In the genomic region with DNA sequence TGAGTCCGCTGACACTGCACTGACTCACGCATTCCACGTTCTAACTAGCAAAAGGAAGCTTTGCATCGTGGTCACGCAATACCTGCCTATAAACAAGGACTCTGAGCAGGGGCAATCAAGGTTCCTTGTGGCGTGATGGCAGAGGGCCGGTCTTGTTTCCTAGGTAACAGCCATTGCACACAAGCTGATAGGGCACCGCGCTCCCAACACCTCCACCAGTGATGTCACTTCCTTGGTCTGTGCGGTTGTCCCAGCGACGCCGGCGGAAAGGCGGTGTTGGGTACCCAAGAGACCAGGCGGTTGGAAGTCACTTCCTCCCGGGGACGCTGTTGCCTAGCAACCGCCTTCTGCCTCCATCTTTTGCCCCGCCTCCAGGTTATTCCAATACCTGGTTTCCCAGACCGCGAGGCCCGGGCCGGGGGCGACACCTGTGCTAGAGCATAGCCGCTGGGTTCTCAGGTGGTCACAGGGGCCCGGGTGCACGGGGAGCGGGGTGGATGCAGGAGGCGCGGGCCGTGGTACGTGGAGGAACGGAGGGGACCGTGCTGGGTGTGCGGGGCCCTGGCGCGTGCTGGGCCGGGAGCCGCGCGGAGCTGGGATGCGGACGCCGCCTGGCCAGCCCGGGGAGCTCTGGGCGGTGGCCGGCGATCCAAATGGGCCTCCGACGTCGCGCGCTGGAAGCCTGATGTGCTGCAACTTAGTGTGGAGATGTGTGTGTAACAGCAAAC, we compare ENCODE assay signal across 8 mouse cellular contexts. TPM values are rescaled to one million over a fixed set of nuclear protein-coding genes. Genes with fewer than 3 reads are reported as not detected.
DNase-seq lines count a peak whose midpoint lies in the region; ATAC-seq lines count a peak whose summit lies in the region.

A gene (plus strand): TSS at position 248 of the 728 bp plus-strand sequence.

- peak; percentile 100 for ATAC-seq in forebrain, embryonic 12.5 days (ENCODE audit: low FRiP score)
- ATAC-seq in heart, embryonic 16.5 days (replicated peaks; ENCODE audit: extremely low read depth, insufficient read depth, low FRiP score): peak; percentile 100
- ATAC-seq in liver, embryonic 13.5 days (ENCODE audit: low read depth): peak; percentile 96
- ATAC-seq in stomach, embryonic 14.5 days (ENCODE audit: insufficient number of reproducible peaks, insufficient read depth, low FRiP score, low read depth): peak; percentile 100

- peak within 1 kb of the TSS; percentile 80 for H3K27ac ChIP-seq in forebrain, embryonic 12.5 days
- no peak within 1 kb of the TSS; the same call in 1 of the 2 replicates for H3K27ac ChIP-seq in heart, embryonic 16.5 days (ENCODE audit: low read length)
- H3K27ac ChIP-seq in liver, embryonic 13.5 days: no peak within 1 kb of the TSS
- H3K27ac ChIP-seq in stomach, embryonic 14.5 days (ENCODE audit: low read length): peak within 1 kb of the TSS; percentile 21; the same call in 1 of the 2 replicates

- peak within 1 kb of the TSS; percentile 84 for H3K4me3 ChIP-seq in forebrain, embryonic 12.5 days (replicated peaks)
- H3K4me3 ChIP-seq in heart, embryonic 16.5 days (ENCODE audit: low read length): peak within 1 kb of the TSS; percentile 77
- H3K4me3 ChIP-seq in liver, embryonic 13.5 days (replicated peaks): peak within 1 kb of the TSS; percentile 56
- peak within 1 kb of the TSS; percentile 69 for H3K4me3 ChIP-seq in stomach, embryonic 14.5 days (ENCODE audit: low read depth, low read length)

- no peaks in the 10 kb centered on the region for H3K9me3 ChIP-seq in forebrain, embryonic 12.5 days
- H3K9me3 ChIP-seq in heart, embryonic 16.5 days (replicated peaks; ENCODE audit: control insufficient read depth, low read length): no peaks in the 10 kb centered on the region
- no peaks in the 10 kb centered on the region for H3K9me3 ChIP-seq in liver, embryonic 13.5 days (replicated peaks)
- H3K9me3 ChIP-seq in stomach, embryonic 14.5 days (ENCODE audit: control insufficient read depth, low read depth, low read length): no peaks in the 10 kb centered on the region

- H3K36me3 ChIP-seq in forebrain, embryonic 12.5 days (replicated peaks): 0 out of 2 replicates have a peak, but pooled peaks cover 5% of the 10 kb centered on the region
- H3K36me3 ChIP-seq in heart, embryonic 16.5 days (ENCODE audit: control insufficient read depth, insufficient read depth): no peaks in the 10 kb centered on the region
- H3K36me3 ChIP-seq in liver, embryonic 13.5 days: no peaks in the 10 kb centered on the region
- H3K36me3 ChIP-seq in stomach, embryonic 14.5 days (ENCODE audit: control insufficient read depth, insufficient read depth, low read length): no peaks in the 10 kb centered on the region

- no peaks in the 10 kb centered on the region for H3K27me3 ChIP-seq in forebrain, embryonic 12.5 days
- H3K27me3 ChIP-seq in heart, embryonic 16.5 days (ENCODE audit: control insufficient read depth, insufficient read depth, low read length): no peaks in the 10 kb centered on the region
- H3K27me3 ChIP-seq in liver, embryonic 13.5 days: peaks cover 6% of the 10 kb centered on the region
- no peaks in the 10 kb centered on the region for H3K27me3 ChIP-seq in stomach, embryonic 14.5 days (ENCODE audit: control insufficient read depth, insufficient read depth, low read length)

- WGBS in forebrain, embryonic 12.5 days: under 1% methylated on average over 47 of the region's 54 CpGs
- under 1% methylated on average over 54 of the region's 54 CpGs for WGBS in heart, embryonic 16.5 days
- WGBS in liver, embryonic 13.5 days (ENCODE audit: insufficient replicate concordance): 2% methylated on average over 54 of the region's 54 CpGs
- under 1% methylated on average over 54 of the region's 54 CpGs for WGBS in stomach, embryonic 14.5 days

- DNase-seq in CD4-positive helper T cell, adult 2 months (ENCODE audit: low read depth, low spot score): peak; percentile 99
- DNase-seq in c-Kit-positive CD71-negative TER-119-negative erythroid progenitor cells, embryonic 14.5 days (ENCODE audit: low read depth): peak; percentile 66
- DNase-seq in kidney, postnatal 25 days: peak; percentile 98 to 100
- DNase-seq in liver, embryonic 13.5 days: peak; percentile 73
- peak; percentile 93 to 96 for DNase-seq in natural killer cell, adult 2 months (ENCODE audit: low spot score in 2 of 2)

- peak within 1 kb of the TSS; percentile 63 for H3K4me2 ChIP-seq in forebrain, embryonic 12.5 days
- peak within 1 kb of the TSS; percentile 90 for H3K4me2 ChIP-seq in heart, embryonic 16.5 days (ENCODE audit: low read depth, low read length)
- peak within 1 kb of the TSS; percentile 72 for H3K4me2 ChIP-seq in liver, embryonic 13.5 days
- H3K4me2 ChIP-seq in stomach, embryonic 14.5 days (replicated peaks; ENCODE audit: low read depth, low read length): peak within 1 kb of the TSS; percentile 89

- H3K9ac ChIP-seq in forebrain, embryonic 12.5 days: peak within 1 kb of the TSS; percentile 61
- peak within 1 kb of the TSS; percentile 61 for H3K9ac ChIP-seq in heart, embryonic 16.5 days (ENCODE audit: low read length)
- H3K9ac ChIP-seq in liver, embryonic 13.5 days: no peak within 1 kb of the TSS
- H3K9ac ChIP-seq in stomach, embryonic 14.5 days (replicated peaks; ENCODE audit: low read depth, low read length): peak within 1 kb of the TSS; percentile 3; the same call in 1 of the 2 replicates

- H3K4me1 ChIP-seq in forebrain, embryonic 12.5 days: no peaks in the 10 kb centered on the region
- peaks cover 2% of the 10 kb centered on the region; the same call in 1 of the 2 replicates for H3K4me1 ChIP-seq in heart, embryonic 16.5 days (ENCODE audit: control insufficient read depth, insufficient read depth, low read length)
- 0 out of 2 replicates have a peak, but pooled peaks cover 5% of the 10 kb centered on the region for H3K4me1 ChIP-seq in liver, embryonic 13.5 days (replicated peaks)
- no peaks in the 10 kb centered on the region for H3K4me1 ChIP-seq in stomach, embryonic 14.5 days (ENCODE audit: control insufficient read depth, insufficient read depth, low read length)

RNA-seq across cellular contexts. Expression of the gene that starts here (rescaled TPM):
- 25.1 and 28.3 TPM in 2 replicates for polyA plus RNA-seq in forebrain, embryonic 12.5 days (2016; fragmentation: Nextera tagmentation; extraction: Ambion mirVana)
- polyA plus RNA-seq in heart, embryonic 16.5 days (2015; fragmentation: Nextera tagmentation; extraction: Ambion mirVana): 6.3 and 7.8 TPM in 2 replicates
- polyA plus RNA-seq in liver, embryonic 13.5 days (2015; fragmentation: Nextera tagmentation; extraction: Ambion mirVana): 0.37 and 0.49 TPM in 2 replicates
- 9.8 and 11.3 TPM in 2 replicates for polyA plus RNA-seq in stomach, embryonic 14.5 days (2014; fragmentation: Nextera tagmentation; extraction: Ambion mirVana)

Comparison
In these comparisons a context has a peak if more than half of its experiments do, and no peak if none do; other contexts are left out.
1. Peak in DNase-seq, ATAC-seq, H3K4me3 ChIP-seq and H3K4me2 ChIP-seq in liver, embryonic 13.5 days; RNA of the gene not detected or under 1 TPM.
2. H3K27ac ChIP-seq: peak in forebrain, embryonic 12.5 days (single experiment) and stomach, embryonic 14.5 days (single experiment); none in heart, embryonic 16.5 days (single experiment) and liver, embryonic 13.5 days (single experiment).
3. Peak in every context shown above with its lines, with median percentiles within 50 percentile points of each other: DNase-seq, ATAC-seq, H3K4me2 ChIP-seq and H3K4me3 ChIP-seq.